Mouse (Mus musculus) heart, embryonic 16.5 days (tissue): ENCODE results near the gene Sept9. TPM values are rescaled to one million over a fixed set of nuclear protein-coding genes. Genes with fewer than 3 reads are reported as not detected.
"Not testable (repeated sequence)": the region's sequence is repeated elsewhere in the genome, so short reads cannot be mapped to it uniquely, and the experiment has no call there.

Source experiments
- ATAC-seq: fragments of 200-750 bp; cut with Nextera tagmentation; replicated peaks from 2 replicates; pipeline ENCODE4 v1.8.0; 2017; ENCODE audit warnings: moderate number of reproducible peaks; ENCODE audit not compliant: insufficient read depth, low FRiP score; ENCODE audit errors: extremely low read depth
- H3K27ac ChIP-seq: fragments of 300-500 bp; sonication (generic); 2 replicates; pipeline ENCODE4 v1.5.1; 2014; ENCODE audit warnings: mild to moderate bottlenecking, low read length, control low read depth, moderate library complexity
- H3K27me3 ChIP-seq: fragments of 300-500 bp; sonication (generic); 2 replicates; pipeline ENCODE4 v1.6.1; 2014; ENCODE audit warnings: low read length, mixed read lengths; ENCODE audit not compliant: control insufficient read depth, insufficient read depth
- H3K36me3 ChIP-seq: fragments of 300-500 bp; sonication (generic); 2 replicates; pipeline ENCODE4 v1.6.1; 2014; ENCODE audit not compliant: control insufficient read depth, insufficient read depth
- H3K4me1 ChIP-seq: fragments of 300-500 bp; sonication (generic); 2 replicates; pipeline ENCODE4 v1.6.1; 2014; ENCODE audit warnings: low read length, mixed read lengths; ENCODE audit not compliant: control insufficient read depth, insufficient read depth
- H3K4me2 ChIP-seq: fragments of 300-500 bp; sonication (generic); 2 replicates; pipeline ENCODE4 v1.6.1; 2014; ENCODE audit warnings: low read depth, mild to moderate bottlenecking, control low read depth, low read length
- H3K4me3 ChIP-seq: fragments of 300-500 bp; sonication (generic); 2 replicates; pipeline ENCODE4 v1.5.1; 2014; ENCODE audit warnings: mild to moderate bottlenecking, control low read depth, low read length
- H3K9ac ChIP-seq: fragments of 300-500 bp; sonication (generic); 2 replicates; pipeline ENCODE4 v1.6.1; 2014; ENCODE audit warnings: low read length, control low read depth
- H3K9me3 ChIP-seq: fragments of 300-500 bp; sonication (generic); replicated peaks from 2 replicates; pipeline ENCODE4 v1.6.1; 2016; ENCODE audit warnings: low read length; ENCODE audit not compliant: control insufficient read depth
- WGBS: fragments of 180-500 bp; shearing (Covaris S2); extraction: QIAGEN DNeasy Blood & Tissue Kit; methylation state at CpG from one replicate; pipeline ENCODE4 v1.1.7; 2014; 5-methylcytosine and 5-hydroxymethylcytosine counted together
- polyA plus RNA-seq: library from polyadenylated mRNA; unstranded; fragments of >200 nt; fragmentation: Nextera tagmentation; extraction: Ambion mirVana; gene quantifications from 2 replicates; pipeline ENCODE4 v1.2.1, GENCODE M21; 2015

Sept9 gene
- polyA plus RNA-seq, 1 experiment from 2014 or later: 71.0 TPM

DNA sequence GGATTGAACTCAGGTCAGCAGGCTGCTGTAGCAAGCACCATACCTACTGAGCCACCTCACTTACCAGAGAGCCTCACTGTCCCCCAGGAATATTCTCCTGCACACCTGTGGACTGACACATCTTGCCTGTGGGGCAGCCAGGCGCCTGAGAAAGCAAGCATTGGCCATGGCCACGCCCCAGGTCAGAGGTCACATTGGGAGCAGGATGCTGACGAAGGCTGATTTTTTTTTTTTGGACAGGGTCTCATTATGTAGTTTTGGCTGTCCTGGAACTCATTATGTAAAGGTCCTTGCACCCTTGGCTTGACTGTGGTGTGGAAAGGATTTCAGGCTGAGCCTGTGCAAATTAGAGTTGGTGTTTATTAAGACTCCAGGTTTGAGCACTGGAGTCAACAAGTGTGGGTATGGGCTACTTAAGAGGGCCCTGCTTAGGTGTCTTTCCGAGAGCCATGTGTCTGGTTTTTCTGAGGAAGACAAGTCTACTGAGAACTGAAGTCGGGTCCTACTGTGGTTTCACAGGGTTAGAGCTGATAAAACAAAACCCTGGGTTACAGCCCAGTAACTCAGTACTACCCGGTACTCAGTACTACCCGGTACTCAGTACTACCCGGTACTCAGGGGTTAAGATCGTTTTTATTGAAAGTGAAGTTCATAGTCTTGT is 122.0 kb downstream of the Sept9 start:
- Histone ChIP-seq H3K4me1 (peaks cover 78% of the 10 kb centered on the region), H3K27me3 (no peaks in the 10 kb centered on the region), H3K4me2 (no peak overlapping the region), H3K27ac (0 out of 2 replicates have a peak overlapping the region, but pooled peaks have one; percentile 19), H3K9ac (no peak overlapping the region), H3K4me3 (no peak overlapping the region), H3K36me3 (no peaks in the 10 kb centered on the region), H3K9me3 (no peaks in the 10 kb centered on the region)
- ATAC-seq: no peak
- 78% methylated on average over 9 of the region's 9 CpGs for WGBS

DNA sequence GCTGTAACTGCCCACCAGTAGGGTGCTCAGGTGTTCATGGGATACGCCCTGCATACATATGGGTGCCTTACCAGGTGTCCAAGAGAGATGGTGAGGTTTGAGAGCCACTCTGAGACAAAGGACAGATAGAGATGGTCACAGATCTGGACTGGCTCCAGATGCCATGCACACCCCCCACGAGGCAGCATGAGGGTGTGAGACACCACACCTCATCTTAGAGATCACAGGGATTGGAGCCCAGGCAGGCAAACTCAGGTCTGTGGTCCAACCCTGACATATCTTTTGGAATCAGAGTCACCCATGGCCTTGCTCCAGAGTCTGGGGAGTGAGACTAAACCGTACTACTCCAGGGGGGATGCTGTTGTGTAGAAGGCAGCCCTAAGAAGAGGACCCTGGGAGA is 122.8 kb downstream of the Sept9 start:
- no peak overlapping the region for H3K4me3 ChIP-seq
- no peaks in the 10 kb centered on the region for H3K9me3 ChIP-seq
- H3K4me1 ChIP-seq: peaks cover 77% of the 10 kb centered on the region
- H3K4me2 ChIP-seq: no peak overlapping the region
- H3K36me3 ChIP-seq: no peaks in the 10 kb centered on the region
- no peak overlapping the region for H3K9ac ChIP-seq
- ATAC-seq: no peak
- H3K27ac ChIP-seq: no peak overlapping the region
- no peaks in the 10 kb centered on the region for H3K27me3 ChIP-seq
- WGBS: 72% methylated on average over 3 of the region's 3 CpGs

DNA sequence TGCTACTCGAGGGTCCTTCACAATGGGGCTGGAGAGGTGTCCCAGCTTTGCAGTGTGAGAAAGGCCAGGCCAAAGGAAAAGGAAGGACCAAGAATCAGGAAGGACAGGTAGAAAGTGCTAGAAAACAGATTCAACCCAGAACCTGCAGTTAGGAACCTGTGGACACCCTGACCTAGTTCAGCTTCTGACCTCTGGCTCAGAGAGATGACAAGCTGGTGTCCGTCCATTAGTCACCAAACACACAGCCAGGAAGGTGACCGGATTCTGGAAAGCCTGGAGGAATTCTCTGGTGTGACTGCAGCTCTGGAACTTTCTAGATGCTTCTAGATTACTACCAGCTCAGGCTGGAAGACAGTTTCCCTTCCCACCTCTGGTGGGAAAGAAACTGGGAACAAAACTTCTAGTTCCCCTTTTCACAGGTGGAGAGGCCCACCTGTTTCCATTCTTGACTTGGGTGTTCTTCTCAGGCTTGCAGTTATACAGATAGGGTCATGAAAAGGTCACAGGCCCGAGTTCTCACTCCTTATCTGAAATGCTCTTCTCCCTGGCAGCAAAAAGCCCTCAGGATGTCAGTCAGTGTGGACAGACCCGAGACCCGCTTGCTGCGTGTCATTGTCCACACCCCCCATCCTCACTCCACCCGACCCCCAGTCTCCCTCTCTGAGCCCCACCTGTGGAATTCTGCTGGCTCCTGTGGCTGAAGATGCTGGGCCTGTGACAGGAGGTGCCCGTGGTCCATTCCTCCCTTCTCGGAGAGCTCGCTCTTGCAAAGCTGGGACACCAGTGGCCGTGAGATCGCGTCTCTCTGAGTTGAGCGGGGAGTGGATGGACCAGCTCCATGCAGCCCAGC is 123.5 kb downstream of the Sept9 start:
- H3K9ac ChIP-seq: 0 out of 2 replicates have a peak overlapping the region, but pooled peaks have one; percentile 12
- H3K27ac ChIP-seq: no peak overlapping the region
- H3K4me2 ChIP-seq: no peak overlapping the region
- H3K27me3 ChIP-seq: no peaks in the 10 kb centered on the region
- peaks cover 72% of the 10 kb centered on the region for H3K4me1 ChIP-seq
- no peaks in the 10 kb centered on the region for H3K9me3 ChIP-seq
- 57% methylated on average over 15 of the region's 15 CpGs for WGBS
- H3K36me3 ChIP-seq: no peaks in the 10 kb centered on the region
- H3K4me3 ChIP-seq: no peak overlapping the region
- no peak for ATAC-seq

DNA sequence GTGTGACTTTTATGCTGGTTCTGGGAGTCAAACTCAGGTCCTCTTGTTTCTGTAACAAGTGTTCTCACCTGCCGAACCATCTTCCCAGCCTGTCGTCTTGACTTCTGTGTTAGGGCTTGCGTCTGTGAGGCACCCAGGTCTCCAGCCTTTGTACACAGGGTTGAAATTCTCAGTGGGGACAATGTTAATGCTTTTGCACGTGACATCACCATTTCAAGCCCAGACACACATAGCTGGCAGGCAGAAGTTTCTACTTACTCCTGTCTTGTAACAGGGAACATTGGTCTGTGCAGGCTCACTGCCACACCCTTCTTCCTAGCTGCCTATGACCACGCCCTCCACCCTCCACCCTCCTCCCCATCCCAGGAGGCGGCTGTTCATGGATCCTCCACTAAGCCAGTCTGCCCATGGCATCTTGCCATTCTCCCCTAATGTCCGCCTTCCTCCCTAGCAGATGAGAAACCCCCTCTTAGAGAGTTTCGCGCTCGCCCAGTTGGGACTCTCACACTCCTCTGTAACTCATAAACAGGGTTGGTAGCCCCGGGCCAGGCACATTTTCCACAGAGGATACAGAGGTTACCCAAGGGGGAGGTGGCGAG is 124.6 kb downstream of the Sept9 start:
- Histone ChIP-seq H3K4me3 (no peak overlapping the region), H3K4me1 (peaks cover 61% of the 10 kb centered on the region), H3K4me2 (no peak overlapping the region), H3K36me3 (no peaks in the 10 kb centered on the region), H3K9ac (no peak overlapping the region), H3K27me3 (no peaks in the 10 kb centered on the region), H3K27ac (no peak overlapping the region), H3K9me3 (no peaks in the 10 kb centered on the region)
- WGBS: 72% methylated on average over 12 of the region's 12 CpGs
- ATAC-seq: no peak

DNA sequence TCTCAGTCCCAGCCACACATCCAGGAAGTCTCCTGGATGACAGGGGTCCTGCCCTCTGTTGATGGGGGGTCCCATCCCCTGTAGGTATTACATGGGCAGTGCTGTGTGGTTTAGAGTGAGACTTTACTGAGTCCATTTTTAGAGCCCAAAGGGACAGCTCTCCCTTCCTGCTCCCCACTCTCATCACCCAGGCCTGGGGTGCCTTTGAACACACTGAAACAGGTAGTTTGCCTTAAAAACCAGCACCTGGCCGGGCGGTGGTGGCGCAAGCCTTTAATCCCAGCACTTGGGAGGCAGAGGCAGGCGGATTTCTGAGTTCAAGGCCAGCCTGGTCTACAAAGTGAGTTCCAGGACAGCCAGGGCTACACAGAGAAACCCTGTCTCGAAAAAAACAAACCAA is 125.3 kb downstream of the Sept9 start:
- H3K36me3 ChIP-seq, H3K27me3 ChIP-seq, H3K9me3 ChIP-seq, H3K4me3 ChIP-seq, H3K9ac ChIP-seq, H3K4me2 ChIP-seq, ATAC-seq: not testable (repeated sequence)
- peak overlapping the region; percentile 41; the same call in 1 of the 2 replicates for H3K27ac ChIP-seq
- H3K4me1 ChIP-seq: peaks cover 58% of the 10 kb centered on the region
- WGBS: 94% methylated on average over 5 of the region's 5 CpGs

DNA sequence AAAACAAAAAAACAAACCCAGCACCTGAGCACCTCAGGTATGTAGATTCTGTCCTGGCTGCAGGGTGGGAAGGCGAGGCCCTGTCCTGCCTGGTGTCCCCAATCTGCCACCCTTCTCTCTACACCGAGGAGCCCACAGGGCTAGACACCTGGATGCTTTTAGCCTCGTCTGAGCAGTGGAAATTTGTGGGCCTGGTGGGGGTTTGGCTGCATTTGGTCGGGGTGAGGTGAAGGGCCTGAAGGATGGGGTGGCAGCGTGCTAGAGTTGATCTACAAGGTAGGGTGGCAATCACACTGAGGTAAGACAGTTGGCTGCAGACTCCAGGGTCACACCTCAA is 125.6 kb downstream of the Sept9 start:
- Histone ChIP-seq H3K36me3 (no peaks in the 10 kb centered on the region), H3K4me1 (peaks cover 54% of the 10 kb centered on the region), H3K4me2 (no peak overlapping the region), H3K27ac (peak overlapping the region; percentile 41; the same call in 1 of the 2 replicates), H3K9me3 (no peaks in the 10 kb centered on the region), H3K9ac (no peak overlapping the region), H3K27me3 (no peaks in the 10 kb centered on the region), H3K4me3 (no peak overlapping the region)
- no peak for ATAC-seq
- WGBS: 75% methylated on average over 5 of the region's 5 CpGs

DNA sequence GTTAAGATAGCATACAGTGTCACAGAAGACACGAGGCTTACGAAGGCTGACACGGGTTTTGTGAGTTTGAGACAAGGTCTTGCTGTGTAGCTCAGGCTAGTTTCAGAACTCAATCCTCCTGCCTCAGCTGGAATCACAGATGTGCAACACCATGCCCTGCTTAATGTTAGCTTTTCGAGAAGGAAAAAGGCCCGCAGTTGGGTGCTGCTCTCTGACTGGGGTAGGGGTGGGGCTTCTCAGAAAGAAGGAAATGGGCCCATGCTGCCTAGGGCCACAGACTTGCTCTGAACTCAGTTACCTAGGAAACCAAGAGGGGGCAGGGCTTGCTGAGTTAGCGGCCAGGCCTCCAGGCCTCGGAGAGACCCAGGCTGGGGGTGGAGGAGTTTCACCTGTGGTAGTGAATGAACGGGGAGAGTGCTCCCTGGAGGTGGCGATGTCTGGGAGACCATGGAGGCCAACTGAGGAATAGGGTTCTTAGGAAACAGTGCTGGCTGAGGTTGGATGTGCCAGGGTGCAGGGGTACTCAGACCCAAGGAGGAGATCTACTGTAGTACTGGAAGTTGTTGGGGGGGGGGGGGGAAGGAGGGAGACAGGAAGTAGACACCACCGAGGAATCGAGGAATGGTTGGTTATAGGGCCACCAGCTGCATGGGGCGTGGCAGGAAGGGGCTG is 126.1 kb downstream of the Sept9 start:
- peak overlapping the region; percentile 47; the same call in 1 of the 2 replicates for H3K27ac ChIP-seq
- H3K27me3 ChIP-seq: no peaks in the 10 kb centered on the region
- no peaks in the 10 kb centered on the region for H3K36me3 ChIP-seq
- peak; percentile 32; the same call in 1 of the 2 replicates for ATAC-seq
- H3K9me3 ChIP-seq: no peaks in the 10 kb centered on the region
- H3K4me2 ChIP-seq: peak overlapping the region; percentile 33; the same call in 1 of the 2 replicates
- peaks cover 53% of the 10 kb centered on the region for H3K4me1 ChIP-seq
- no peak overlapping the region for H3K9ac ChIP-seq
- 48% methylated on average over 12 of the region's 12 CpGs for WGBS
- no peak overlapping the region; the same call in 1 of the 2 replicates for H3K4me3 ChIP-seq

DNA sequence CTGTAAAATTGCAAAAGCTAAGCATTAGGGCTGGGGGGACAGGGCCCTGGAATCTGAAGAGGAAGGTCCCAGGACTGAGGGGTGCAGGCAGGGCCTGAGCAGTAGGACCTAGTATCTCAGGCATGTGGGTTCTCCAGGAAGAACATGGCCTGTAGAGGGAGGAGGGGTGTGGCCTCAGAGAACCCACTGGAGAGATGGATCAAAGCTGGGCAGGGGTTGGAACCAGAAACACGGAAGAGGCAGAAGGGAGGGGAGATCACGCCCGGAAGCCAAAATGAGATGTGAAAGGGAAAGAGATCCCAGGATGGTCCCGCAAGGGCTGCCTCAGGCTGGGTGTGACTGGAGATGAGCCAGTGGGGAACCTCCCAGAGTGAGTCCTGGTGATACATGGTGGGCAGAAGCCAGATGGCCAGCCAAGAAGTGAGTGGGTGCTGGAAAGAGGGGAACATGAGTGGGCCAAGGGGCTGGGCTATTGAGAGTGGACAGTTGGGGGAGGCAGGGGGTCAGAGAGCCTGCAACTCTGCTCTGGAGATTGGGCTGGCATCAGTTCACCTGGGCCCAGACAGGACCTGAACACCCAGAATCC is 126.8 kb downstream of the Sept9 start:
- peak overlapping the region; percentile 28; the same call in 1 of the 2 replicates for H3K4me3 ChIP-seq
- H3K9ac ChIP-seq: peak overlapping the region; percentile 17; the same call in 1 of the 2 replicates
- no peaks in the 10 kb centered on the region for H3K27me3 ChIP-seq
- no peaks in the 10 kb centered on the region for H3K9me3 ChIP-seq
- H3K4me2 ChIP-seq: peak overlapping the region; percentile 33
- 0 out of 2 replicates have a peak, but pooled peaks have one; percentile 11 for ATAC-seq
- H3K27ac ChIP-seq: peak overlapping the region; percentile 28; the same call in 1 of the 2 replicates
- no peaks in the 10 kb centered on the region for H3K36me3 ChIP-seq
- WGBS: 65% methylated on average over 4 of the region's 4 CpGs
- H3K4me1 ChIP-seq: peaks cover 55% of the 10 kb centered on the region
